Mouse (Mus musculus) hindbrain, embryonic 11.5 days (tissue): ENCODE results near the gene Epha8. TPM values are rescaled to one million over a fixed set of nuclear protein-coding genes. Genes with fewer than 3 reads are reported as not detected.

ENCODE experiments used
- polyA plus RNA-seq: library from polyadenylated mRNA; unstranded; fragments of >200 nt; fragmentation: Nextera tagmentation; extraction: Ambion mirVana; gene quantifications from 2 replicates; pipeline ENCODE4 v1.2.1, GENCODE M21; 2014

Epha8 gene
- polyA plus RNA-seq, 1 experiment from 2014 or later = 0.99 TPM

Other genes with a start within 250 kb of the Epha8 start
- 18.5 and 20.1 TPM in 2 replicates for gene Ephb2, start 120.8 kb downstream of the Epha8 start, polyA plus RNA-seq
- 34.4 and 40.3 TPM in 2 replicates for gene C1qb, start 70.6 kb downstream of the Epha8 start, polyA plus RNA-seq
- 17.7 and 19.2 TPM in 2 replicates for gene C1qc, start 63.8 kb downstream of the Epha8 start, polyA plus RNA-seq
- 14.3 and 15.2 TPM in 2 replicates for gene C1qa, start 58.0 kb downstream of the Epha8 start, polyA plus RNA-seq
- gene Zbtb40, start 92.0 kb upstream of the Epha8 start, polyA plus RNA-seq = 3.5 and 4.1 TPM in 2 replicates